Mouse (Mus musculus) intestine, embryonic 15.5 days (tissue): ENCODE data around the gene AC124502.3. TPM values are rescaled to one million over a fixed set of nuclear protein-coding genes. Genes with fewer than 3 reads are reported as not detected.

Experiments used
- ATAC-seq: fragments of 200-750 bp; cut with Nextera tagmentation; 2 replicates; pipeline ENCODE4 v1.8.0; 2017; ENCODE audit warnings: moderate TSS enrichment, moderate library complexity
- H3K27ac ChIP-seq: fragments of 300-500 bp; sonication (generic); 2 replicates; pipeline ENCODE4 v1.5.1; 2015; ENCODE audit warnings: mild to moderate bottlenecking, inconsistent platforms
- H3K27me3 ChIP-seq: fragments of 300-500 bp; sonication (generic); replicated peaks from 2 replicates; pipeline ENCODE4 v1.6.1; 2015; ENCODE audit warnings: inconsistent platforms
- H3K36me3 ChIP-seq: fragments of 300-500 bp; sonication (generic); 2 replicates; pipeline ENCODE4 v1.6.1; 2015; ENCODE audit warnings: inconsistent platforms
- H3K4me1 ChIP-seq: fragments of 300-500 bp; sonication (generic); replicated peaks from 2 replicates; pipeline ENCODE4 v1.6.1; 2015; ENCODE audit warnings: inconsistent platforms
- H3K4me2 ChIP-seq: fragments of 300-500 bp; sonication (generic); replicated peaks from 2 replicates; pipeline ENCODE4 v1.6.1; 2015; ENCODE audit warnings: mild to moderate bottlenecking, inconsistent platforms
- H3K4me3 ChIP-seq: fragments of 300-500 bp; sonication (generic); replicated peaks from 2 replicates; pipeline ENCODE4 v1.5.1; 2015; ENCODE audit warnings: inconsistent platforms
- H3K9ac ChIP-seq: fragments of 300-500 bp; sonication (generic); 2 replicates; pipeline ENCODE4 v1.6.1; 2015; ENCODE audit warnings: inconsistent platforms
- H3K9me3 ChIP-seq: fragments of 300-500 bp; sonication (generic); 2 replicates; pipeline ENCODE4 v1.6.1; 2016; ENCODE audit warnings: inconsistent platforms
- WGBS: fragments of 180-500 bp; shearing (Covaris S2); methylation state at CpG from one replicate; pipeline ENCODE4 v1.1.7; 2015; 5-methylcytosine and 5-hydroxymethylcytosine counted together
- polyA plus RNA-seq: library from polyadenylated mRNA; unstranded; fragments of >200 nt; fragmentation: Nextera tagmentation; extraction: Ambion mirVana; gene quantifications from 2 replicates; pipeline ENCODE4 v1.2.1, GENCODE M21; 2015

The AC124502.3 gene
- polyA plus RNA-seq, 1 experiment from 2014 or later = 2.8 TPM

GRCm38 (mm10) chr19:5037678-5038571 lies 766 bp upstream of the AC124502.3 start:
- ATAC-seq = peak; percentile 69
- Histone ChIP-seq H3K4me1 (peaks cover 24% of the 10 kb centered on the region), H3K4me3 (peak overlapping the region; percentile 64), H3K4me2 (peak overlapping the region; percentile 94), H3K27me3 (no peaks in the 10 kb centered on the region), H3K9ac (peak overlapping the region; percentile 91), H3K27ac (peak overlapping the region; percentile 65), H3K36me3 (no peaks in the 10 kb centered on the region), H3K9me3 (no peaks in the 10 kb centered on the region)
- WGBS = 3% methylated on average over 32 of the region's 32 CpGs

GRCm38 (mm10) chr19:5039301-5040114 lies 817 bp downstream of the AC124502.3 start:
- ATAC-seq = peak; percentile 7
- peak overlapping the region; percentile 91 for H3K9ac ChIP-seq
- no peaks in the 10 kb centered on the region for H3K27me3 ChIP-seq
- H3K4me3 ChIP-seq = peak overlapping the region; percentile 64
- WGBS = 11% methylated on average over 41 of the region's 41 CpGs
- H3K9me3 ChIP-seq = no peaks in the 10 kb centered on the region
- peak overlapping the region; percentile 65 for H3K27ac ChIP-seq
- peak overlapping the region; percentile 94 for H3K4me2 ChIP-seq
- H3K4me1 ChIP-seq = peaks cover 24% of the 10 kb centered on the region
- H3K36me3 ChIP-seq = no peaks in the 10 kb centered on the region

- H3K4me3 ChIP-seq = peak within 1 kb of the TSS; percentile 64
- peak within 1 kb of the TSS; percentile 91 for H3K9ac ChIP-seq
- peak; percentile 80 for ATAC-seq
- peak within 1 kb of the TSS; percentile 77 for H3K27ac ChIP-seq
- H3K4me2 ChIP-seq = peak within 1 kb of the TSS; percentile 94
- peaks cover 24% of the 10 kb centered on the region for H3K4me1 ChIP-seq
- no peaks in the 10 kb centered on the region for H3K36me3 ChIP-seq
- 4% methylated on average over 40 of the region's 40 CpGs for WGBS
- H3K27me3 ChIP-seq = no peaks in the 10 kb centered on the region
- H3K9me3 ChIP-seq = no peaks in the 10 kb centered on the region
Measured at GRCm38 (mm10) chr19:5040862-5041523, 2.3 kb downstream of the AC124502.3 start, which contains the start of gene Brms1. TSS of gene Brms1 (plus strand) at chr19:5041354.

GRCm38 (mm10) chr19:5041588-5041987 lies 2.9 kb downstream of the AC124502.3 start:
- Histone ChIP-seq H3K4me3 (peak overlapping the region; percentile 64), H3K4me2 (peak overlapping the region; percentile 94), H3K27me3 (no peaks in the 10 kb centered on the region), H3K36me3 (peaks cover 4% of the 10 kb centered on the region; the same call in 1 of the 2 replicates), H3K27ac (peak overlapping the region; percentile 77), H3K9me3 (no peaks in the 10 kb centered on the region), H3K9ac (peak overlapping the region; percentile 76), H3K4me1 (peaks cover 24% of the 10 kb centered on the region)
- ATAC-seq = no peak
- WGBS = 1% methylated on average over 16 of the region's 16 CpGs

GRCm38 (mm10) chr19:5045531-5045930 lies 6.8 kb downstream of the AC124502.3 start:
- Histone ChIP-seq H3K4me1 (peaks cover 8% of the 10 kb centered on the region), H3K4me2 (no peak overlapping the region), H3K9ac (no peak overlapping the region), H3K36me3 (peaks cover 20% of the 10 kb centered on the region; the same call in 1 of the 2 replicates), H3K27me3 (no peaks in the 10 kb centered on the region), H3K4me3 (no peak overlapping the region), H3K9me3 (no peaks in the 10 kb centered on the region), H3K27ac (no peak overlapping the region)
- no peak for ATAC-seq
- 79% methylated on average over 4 of the region's 4 CpGs for WGBS

GRCm38 (mm10) chr19:5048138-5049056 lies 9.7 kb downstream of the AC124502.3 start:
- 86% methylated on average over 14 of the region's 14 CpGs for WGBS
- Histone ChIP-seq H3K27ac (no peak overlapping the region), H3K36me3 (peaks cover 20% of the 10 kb centered on the region; the same call in 1 of the 2 replicates), H3K4me1 (peaks cover 13% of the 10 kb centered on the region), H3K4me3 (no peak overlapping the region), H3K9me3 (no peaks in the 10 kb centered on the region), H3K4me2 (no peak overlapping the region), H3K9ac (no peak overlapping the region), H3K27me3 (peaks cover 11% of the 10 kb centered on the region; the same call in 1 of the 2 replicates)
- ATAC-seq = no peak; the same call in 1 of the 2 replicates

GRCm38 (mm10) chr19:5049325-5049724 lies 10.6 kb downstream of the AC124502.3 start:
- no peak overlapping the region for H3K27ac ChIP-seq
- H3K36me3 ChIP-seq = peaks cover 20% of the 10 kb centered on the region; the same call in 1 of the 2 replicates
- H3K4me3 ChIP-seq = no peak overlapping the region
- no peaks in the 10 kb centered on the region for H3K9me3 ChIP-seq
- H3K9ac ChIP-seq = no peak overlapping the region
- H3K4me1 ChIP-seq = peaks cover 13% of the 10 kb centered on the region
- no peak for ATAC-seq
- no peak overlapping the region for H3K4me2 ChIP-seq
- WGBS = 80% methylated on average over 6 of the region's 6 CpGs
- H3K27me3 ChIP-seq = peaks cover 14% of the 10 kb centered on the region; the same call in 1 of the 2 replicates

- peaks cover 19% of the 10 kb centered on the region; the same call in 1 of the 2 replicates for H3K27me3 ChIP-seq
- peak; percentile 79 for ATAC-seq
- WGBS = 18% methylated on average over 14 of the region's 14 CpGs
- peaks cover 20% of the 10 kb centered on the region; the same call in 1 of the 2 replicates for H3K36me3 ChIP-seq
- peaks cover 13% of the 10 kb centered on the region for H3K4me1 ChIP-seq
- peak within 1 kb of the TSS; percentile 26; the same call in 1 of the 2 replicates for H3K9ac ChIP-seq
- H3K9me3 ChIP-seq = no peaks in the 10 kb centered on the region
- H3K27ac ChIP-seq = peak within 1 kb of the TSS; percentile 49
- H3K4me2 ChIP-seq = peak within 1 kb of the TSS; percentile 62
- peak within 1 kb of the TSS; percentile 37 for H3K4me3 ChIP-seq
Measured at GRCm38 (mm10) chr19:5050047-5050905, 11.6 kb downstream of the AC124502.3 start, which contains the start of gene Rin1. TSS of gene Rin1 (plus strand) at chr19:5050481.

- H3K4me1 ChIP-seq = peaks cover 13% of the 10 kb centered on the region
- H3K4me2 ChIP-seq = peak overlapping the region; percentile 62
- ATAC-seq = peak; percentile 67
- WGBS = 6% methylated on average over 17 of the region's 17 CpGs
- H3K9ac ChIP-seq = peak overlapping the region; percentile 26; the same call in 1 of the 2 replicates
- no peaks in the 10 kb centered on the region for H3K9me3 ChIP-seq
- H3K27me3 ChIP-seq = peaks cover 19% of the 10 kb centered on the region; the same call in 1 of the 2 replicates
- H3K36me3 ChIP-seq = peaks cover 20% of the 10 kb centered on the region; the same call in 1 of the 2 replicates
- peak overlapping the region; percentile 49 for H3K27ac ChIP-seq
- H3K4me3 ChIP-seq = peak overlapping the region; percentile 37
Measured at GRCm38 (mm10) chr19:5051031-5051430, 12.3 kb downstream of the AC124502.3 start.

- ATAC-seq = no peak
- WGBS = 69% methylated on average over 3 of the region's 3 CpGs
- peak overlapping the region; percentile 26; the same call in 1 of the 2 replicates for H3K9ac ChIP-seq
Measured at GRCm38 (mm10) chr19:5051515-5051914, 12.8 kb downstream of the AC124502.3 start.

More at GRCm38 (mm10) chr19:5051515-5051914, 12.8 kb downstream of the AC124502.3 start:
- H3K27ac ChIP-seq = no peak overlapping the region
- H3K36me3 ChIP-seq = peaks cover 16% of the 10 kb centered on the region; the same call in 1 of the 2 replicates
- H3K27me3 ChIP-seq = peaks cover 19% of the 10 kb centered on the region; the same call in 1 of the 2 replicates
- H3K9me3 ChIP-seq = no peaks in the 10 kb centered on the region
- H3K4me1 ChIP-seq = peaks cover 17% of the 10 kb centered on the region
- peak overlapping the region; percentile 37; the same call in 1 of the 2 replicates for H3K4me3 ChIP-seq
- H3K4me2 ChIP-seq = peak overlapping the region; percentile 62
